Mouse (Mus musculus) adrenal gland, adult 2 months (tissue): ENCODE results near the gene Isyna1. TPM values are rescaled to one million over a fixed set of nuclear protein-coding genes. Genes with fewer than 3 reads are reported as not detected.

Experiments
- polyA plus RNA-seq: library from polyadenylated mRNA; depleted of rRNA; stranded (reverse); fragments of >200 nt; gene quantifications from 2 replicates; pipeline ENCODE4 v1.2.3, GENCODE M21; 2012; rRNA removed
- total RNA-seq, 2 experiments: library from RNA; stranded (reverse); gene quantifications; 2 replicates each; pipeline ENCODE4 v1.2.3; 2021

Gene Isyna1
- total and polyA plus RNA-seq, 3 experiments: 103 to 344 (median 199) TPM

Other genes with a start within 250 kb of the Isyna1 start
- gene Upf1, start 241.1 kb upstream of the Isyna1 start, total RNA-seq: 10 to 100 TPM; 60.0 to 60.5 TPM
- 45.1 and 53.3 TPM in 2 replicates for gene Upf1, start 241.1 kb upstream of the Isyna1 start, polyA plus RNA-seq
- under 1 TPM; 0.14 to 0.35 TPM for gene Comp, start 220.8 kb upstream of the Isyna1 start, total RNA-seq
- gene Comp, start 220.8 kb upstream of the Isyna1 start, polyA plus RNA-seq: 0.38 and 0.44 TPM in 2 replicates
- gene Crtc1, start 154.8 kb upstream of the Isyna1 start, total RNA-seq: 10 to 100 TPM; 20.6 to 25.0 TPM
- gene Crtc1, start 154.8 kb upstream of the Isyna1 start, polyA plus RNA-seq: 48.5 and 50.5 TPM in 2 replicates
- 10 to 100 TPM; 21.7 to 25.8 TPM for gene Klhl26, start 117.4 kb upstream of the Isyna1 start, total RNA-seq
- 119 and 121 TPM in 2 replicates for gene Klhl26, start 117.4 kb upstream of the Isyna1 start, polyA plus RNA-seq
- gene Tmem59l, start 107.0 kb upstream of the Isyna1 start, total RNA-seq: 10 to 100 TPM; 16.8 to 24.3 TPM
- 42.9 and 55.8 TPM in 2 replicates for gene Tmem59l, start 107.0 kb upstream of the Isyna1 start, polyA plus RNA-seq
- 1 to 10 TPM in 1 of 2 experiments, under 1 TPM in 1; 0.58 to 1.4 TPM for gene Crlf1, start 101.2 kb upstream of the Isyna1 start, total RNA-seq
- gene Crlf1, start 101.2 kb upstream of the Isyna1 start, polyA plus RNA-seq: 0.58 and 1.2 TPM in 2 replicates
- gene Rex1bd, start 87.6 kb upstream of the Isyna1 start, total RNA-seq: 100 to 1,000 TPM; 148 to 164 TPM
- gene Rex1bd, start 87.6 kb upstream of the Isyna1 start, polyA plus RNA-seq: 327 and 373 TPM in 2 replicates
- gene Uba52, start 83.6 kb upstream of the Isyna1 start, total RNA-seq: 1,000 to 10,000 TPM; 1,627 to 1,685 TPM
- 619 and 1,322 TPM in 2 replicates for gene Uba52, start 83.6 kb upstream of the Isyna1 start, polyA plus RNA-seq
- 100 to 1,000 TPM; 269 to 287 TPM for gene Fkbp8, start 66.6 kb upstream of the Isyna1 start, total RNA-seq
- gene Fkbp8, start 66.6 kb upstream of the Isyna1 start, polyA plus RNA-seq: 602 and 610 TPM in 2 replicates
- gene Kxd1, start 66.4 kb upstream of the Isyna1 start, total RNA-seq: 10 to 100 TPM; 75.9 to 82.8 TPM
- gene Kxd1, start 66.4 kb upstream of the Isyna1 start, polyA plus RNA-seq: 83.0 and 87.3 TPM in 2 replicates
- gene Ell, start 54.9 kb upstream of the Isyna1 start, total RNA-seq: 10 to 100 TPM; 26.1 to 29.6 TPM
- gene Ell, start 54.9 kb upstream of the Isyna1 start, polyA plus RNA-seq: 31.1 and 36.1 TPM in 2 replicates
- 100 to 1,000 TPM in 1 of 2 experiments, 10 to 100 TPM in 1; 76.2 to 110 TPM for gene Ssbp4, start 14.5 kb downstream of the Isyna1 start, total RNA-seq
- gene Ssbp4, start 14.5 kb downstream of the Isyna1 start, polyA plus RNA-seq: 476 and 593 TPM in 2 replicates
- gene Lrrc25, start 21.8 kb downstream of the Isyna1 start, total RNA-seq: 1 to 10 TPM; 1.8 to 3.6 TPM
- gene Lrrc25, start 21.8 kb downstream of the Isyna1 start, polyA plus RNA-seq: 8.4 and 11.1 TPM in 2 replicates
- gene Gdf15, start 38.1 kb downstream of the Isyna1 start, total RNA-seq: 10 to 100 TPM in 1 of 2 experiments, 1 to 10 TPM in 1; 1.3 to 44.6 TPM
- 18.5 and 22.2 TPM in 2 replicates for gene Gdf15, start 38.1 kb downstream of the Isyna1 start, polyA plus RNA-seq
- gene Pgpep1, start 66.0 kb downstream of the Isyna1 start, total RNA-seq: 100 to 1,000 TPM; 115 to 127 TPM
- gene Pgpep1, start 66.0 kb downstream of the Isyna1 start, polyA plus RNA-seq: 115 and 117 TPM in 2 replicates
- 10 to 100 TPM; 65.2 to 88.5 TPM for gene Lsm4, start 78.9 kb downstream of the Isyna1 start, total RNA-seq
- gene Lsm4, start 78.9 kb downstream of the Isyna1 start, polyA plus RNA-seq: 81.3 and 112 TPM in 2 replicates
- 100 to 1,000 TPM; 214 to 246 TPM for gene Jund, start 104.6 kb downstream of the Isyna1 start, total RNA-seq
- gene Jund, start 104.6 kb downstream of the Isyna1 start, polyA plus RNA-seq: 1,009 and 1,256 TPM in 2 replicates
- under 1 TPM in 1 of 2 experiments, not detected in 1; 0.12 TPM for gene Iqcn, start 109.1 kb downstream of the Isyna1 start, total RNA-seq
- 0.25 and 0.28 TPM in 2 replicates for gene Iqcn, start 109.1 kb downstream of the Isyna1 start, polyA plus RNA-seq
- under 1 TPM in 1 of 2 experiments, not detected in 1; 0.69 TPM for gene Gm3336, start 124.2 kb downstream of the Isyna1 start, total RNA-seq
- gene Gm3336, start 124.2 kb downstream of the Isyna1 start, polyA plus RNA-seq: 0.51 and 0.97 TPM in 2 replicates
- 1 to 10 TPM in 1 of 2 experiments, under 1 TPM in 1; 0.76 to 1.0 TPM for gene Pde4c, start 129.3 kb downstream of the Isyna1 start, total RNA-seq
- 2.9 and 3.3 TPM in 2 replicates for gene Pde4c, start 129.3 kb downstream of the Isyna1 start, polyA plus RNA-seq
- 10 to 100 TPM; 49.1 to 85.5 TPM for gene Rab3a, start 160.3 kb downstream of the Isyna1 start, total RNA-seq
- gene Rab3a, start 160.3 kb downstream of the Isyna1 start, polyA plus RNA-seq: 141 and 152 TPM in 2 replicates
- 100 to 1,000 TPM; 108 to 132 TPM for gene Mpv17l2, start 166.6 kb downstream of the Isyna1 start, total RNA-seq
- gene Mpv17l2, start 166.6 kb downstream of the Isyna1 start, polyA plus RNA-seq: 359 and 417 TPM in 2 replicates
- gene Pik3r2, start 182.3 kb downstream of the Isyna1 start, total RNA-seq: 10 to 100 TPM; 37.2 to 49.0 TPM
- 296 and 305 TPM in 2 replicates for gene Pik3r2, start 182.3 kb downstream of the Isyna1 start, polyA plus RNA-seq
- gene Mast3, start 210.7 kb downstream of the Isyna1 start, total RNA-seq: 10 to 100 TPM; 18.9 to 20.5 TPM
- gene Mast3, start 210.7 kb downstream of the Isyna1 start, polyA plus RNA-seq: 91.5 and 91.7 TPM in 2 replicates
- under 1 TPM in 1 of 2 experiments, not detected in 1; 0.10 TPM for gene Il12rb1, start 214.1 kb downstream of the Isyna1 start, total RNA-seq
- gene Il12rb1, start 214.1 kb downstream of the Isyna1 start, polyA plus RNA-seq: 0.28 and 0.41 TPM in 2 replicates
- gene Arrdc2, start 245.3 kb downstream of the Isyna1 start, total RNA-seq: 10 to 100 TPM in 1 of 2 experiments, 1 to 10 TPM in 1; 9.0 to 10.8 TPM
- 60.7 and 72.6 TPM in 2 replicates for gene Arrdc2, start 245.3 kb downstream of the Isyna1 start, polyA plus RNA-seq